Mouse (Mus musculus): ENCODE results near the gene Neto2.
"Not testable (repeated sequence)": the region's sequence is repeated elsewhere in the genome, so short reads cannot be mapped to it uniquely, and the experiment has no call there.

Gene Neto2

GRCm38 (mm10) chr8:85700751-85701351, at the start of gene Neto2:
Neto2 (minus strand) TSS chr8:85700924.
- peak; percentile 87 for DNase-seq

- no peak for DNase-seq
These were observed 44.3 kb upstream of the Neto2 start for GRCm38 (mm10) chr8:85745053-85745452.

GRCm38 (mm10) chr8:85730545-85730944, 29.8 kb upstream of the Neto2 start:
- no peak for DNase-seq

DNA sequence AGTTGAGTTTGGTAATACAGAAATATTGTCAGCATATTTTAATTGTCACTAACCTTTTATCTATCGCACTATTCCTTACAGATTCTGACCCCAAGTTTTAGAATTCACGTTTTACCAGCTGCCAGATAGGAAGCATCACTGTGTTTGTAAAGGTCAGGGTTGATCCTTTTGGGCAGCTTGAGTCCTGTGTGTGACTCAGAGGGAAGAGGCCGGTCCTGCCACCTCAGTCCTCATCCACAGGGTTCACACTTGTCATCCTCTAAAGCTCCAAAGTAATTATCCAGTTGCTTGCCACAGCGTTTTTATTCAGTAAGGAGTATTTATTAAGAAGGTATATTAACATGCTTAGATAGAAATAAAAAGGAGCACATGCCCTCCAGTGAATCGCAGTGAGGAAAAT, 16.5 kb upstream of the Neto2 start:
- DNase-seq, result no peak

- DNase-seq, result no peak
These were observed 16.0 kb upstream of the Neto2 start for GRCm38 (mm10) chr8:85716696-85717095.

- no peak for DNase-seq
These were observed 6.3 kb upstream of the Neto2 start for GRCm38 (mm10) chr8:85706988-85707387.

GRCm38 (mm10) chr8:85700101-85700750, 498 bp downstream of the Neto2 start:
- peak; percentile 78 for DNase-seq

DNA sequence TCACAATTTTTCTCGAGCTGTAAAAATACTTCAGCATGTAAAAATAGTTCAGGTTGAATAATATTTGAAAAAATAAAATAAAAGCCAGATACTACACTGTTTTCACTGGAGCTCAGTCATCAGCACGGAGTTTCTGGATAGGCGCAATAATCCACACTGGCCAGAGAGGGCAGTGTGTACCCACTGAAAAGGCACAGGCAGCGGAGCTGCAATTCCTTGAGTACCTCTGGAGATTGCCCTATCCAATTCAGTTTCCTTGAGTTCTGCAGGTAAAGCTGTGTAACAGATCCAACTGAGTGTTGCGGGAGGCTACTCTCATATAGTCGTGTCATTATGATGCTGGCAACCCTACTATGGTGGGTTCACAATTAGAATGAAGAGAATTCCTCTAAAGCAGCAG, 1.7 kb downstream of the Neto2 start:
- peak; percentile 74 for DNase-seq

GRCm38 (mm10) chr8:85665146-85665545, 35.6 kb downstream of the Neto2 start:
- DNase-seq, result peak; percentile 34

DNA sequence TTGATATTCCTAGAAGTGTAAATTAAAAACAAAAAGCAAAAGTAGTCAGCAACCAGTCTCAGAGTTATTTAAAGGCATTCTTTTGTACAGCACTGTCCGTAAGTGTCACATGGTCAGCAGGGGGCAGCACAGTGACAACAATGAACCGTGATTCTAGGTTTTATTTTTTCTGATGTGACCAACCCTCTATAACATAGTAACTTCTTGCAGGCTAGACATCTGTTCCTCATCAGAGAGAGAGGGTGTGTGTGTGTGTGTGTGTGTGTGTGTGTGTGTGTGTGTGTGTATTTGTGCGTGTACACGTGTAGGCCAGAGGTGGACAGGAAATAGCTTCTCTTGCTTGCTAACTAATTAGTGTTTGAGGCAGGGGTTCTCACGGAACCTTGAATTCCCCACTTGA, 38.7 kb downstream of the Neto2 start:
- DNase-seq, result peak; percentile 81

DNA sequence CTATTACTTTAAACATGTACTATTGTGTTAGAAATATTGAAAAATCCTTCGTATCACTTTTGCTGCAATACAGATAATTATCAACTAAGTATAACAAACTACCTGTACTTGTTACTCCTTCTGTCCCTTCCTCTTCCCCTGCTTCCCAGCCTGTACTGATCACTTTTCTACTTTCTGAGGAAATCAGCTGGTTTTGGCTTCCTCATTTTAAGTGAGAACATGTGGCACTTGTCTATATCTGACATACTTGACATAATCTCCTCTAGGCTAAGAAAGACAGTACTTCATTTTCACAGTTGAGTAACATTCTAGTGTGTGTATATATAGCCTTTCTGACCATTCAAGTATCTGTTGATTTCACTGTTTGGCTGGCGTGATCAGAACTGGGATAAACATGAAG, 49.5 kb downstream of the Neto2 start:
- DNase-seq, result no peak

DNA sequence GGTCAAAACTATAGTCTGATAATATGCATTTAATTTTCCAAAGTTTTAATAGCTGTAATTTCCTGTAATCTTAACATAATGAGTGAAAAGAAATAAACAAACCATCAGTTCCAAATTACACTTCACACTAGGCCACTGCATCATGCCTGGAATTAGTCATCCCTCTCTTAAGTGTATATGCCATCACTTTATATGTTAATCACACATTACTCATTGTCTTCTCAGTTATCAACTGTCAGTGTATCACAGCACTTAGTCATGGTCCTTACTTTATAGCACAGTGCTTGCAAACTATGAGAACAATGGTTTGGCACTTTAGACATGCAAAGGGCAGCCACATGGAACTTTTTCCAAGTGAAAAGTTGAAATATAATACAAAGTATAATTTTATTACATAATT, 52.2 kb downstream of the Neto2 start:
- no peak for DNase-seq

GRCm38 (mm10) chr8:85644921-85645665, 55.6 kb downstream of the Neto2 start:
- no peak for DNase-seq

DNA sequence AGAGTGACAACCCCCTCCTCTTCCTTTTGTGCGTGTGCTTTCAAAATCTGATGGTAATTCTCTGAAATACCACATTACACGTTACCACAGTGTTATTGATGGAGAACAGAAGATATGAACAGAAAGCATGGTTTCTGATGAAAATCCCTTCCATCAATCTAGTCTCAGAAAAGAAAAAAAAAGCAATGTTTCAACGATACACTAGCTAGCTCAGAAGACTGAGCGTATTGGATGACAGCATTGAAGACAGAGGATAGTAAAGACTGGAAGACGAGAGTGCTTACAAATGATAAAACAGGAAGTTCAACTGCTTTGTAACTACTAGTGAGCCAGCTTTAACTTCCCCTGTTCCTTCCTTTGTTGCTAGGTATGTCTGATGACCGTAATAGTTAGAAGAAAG, 76.3 kb downstream of the Neto2 start:
- no peak for DNase-seq

DNA sequence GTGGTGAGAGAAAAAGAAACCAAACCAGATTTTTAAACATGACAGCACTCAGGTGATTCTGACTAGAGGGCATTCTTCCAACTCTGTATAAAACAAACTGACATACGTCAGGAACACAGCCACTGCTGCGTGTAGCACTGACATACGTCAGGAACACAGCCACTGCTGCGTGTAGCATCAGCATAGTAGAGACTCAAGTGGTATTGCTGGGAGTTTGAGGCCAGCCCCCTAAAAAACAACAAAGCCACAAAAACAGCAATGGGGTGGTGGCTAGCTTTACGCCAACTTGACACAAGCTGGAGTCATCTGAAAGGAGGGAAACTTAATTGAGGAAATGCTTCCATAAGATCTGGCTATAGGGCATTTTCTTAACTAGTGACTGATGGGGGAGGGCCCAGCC, 77.5 kb downstream of the Neto2 start:
- no peak for DNase-seq

GRCm38 (mm10) chr8:85618789-85619188, 81.9 kb downstream of the Neto2 start:
- DNase-seq, result no peak

DNA sequence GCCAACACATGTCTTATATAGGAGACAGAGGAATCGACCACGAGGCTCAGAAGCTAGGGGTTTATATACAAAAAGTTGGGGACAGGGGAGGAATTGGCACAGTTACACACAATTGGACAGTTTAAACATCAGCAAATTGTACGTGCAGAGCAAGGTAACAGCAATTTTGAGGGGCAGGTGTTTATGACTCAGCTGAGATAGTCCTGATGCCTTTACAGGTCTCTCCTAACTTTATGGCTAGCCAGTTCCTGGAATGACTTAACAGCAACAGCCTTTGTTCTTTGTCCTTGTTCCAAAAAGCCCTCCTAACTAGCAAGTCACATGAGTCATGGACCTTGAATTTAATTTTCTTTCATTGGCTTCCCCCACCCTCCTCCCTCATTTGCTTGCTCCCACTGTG, 83.6 kb downstream of the Neto2 start:
- not testable (repeated sequence) for DNase-seq

DNA sequence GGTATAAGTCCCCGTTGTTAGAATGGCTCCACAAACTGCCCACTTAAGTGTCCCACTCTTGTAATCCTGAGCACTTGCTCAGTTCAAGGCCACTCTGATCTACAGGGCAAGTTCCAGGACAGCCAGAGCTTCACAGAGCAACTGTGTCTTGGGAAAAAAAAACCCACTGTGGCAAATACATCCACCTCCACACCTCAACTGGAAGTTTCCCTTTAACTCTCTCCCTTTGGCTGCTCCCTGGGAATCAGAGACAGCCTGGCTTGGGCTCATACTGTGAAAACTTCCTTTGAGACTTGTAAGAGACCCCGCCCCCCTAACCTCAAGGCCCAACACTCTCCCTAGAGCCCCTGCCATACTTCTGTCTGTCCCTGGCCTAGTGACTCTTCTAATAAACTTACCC, 91.9 kb downstream of the Neto2 start:
- DNase-seq, result no peak

DNA sequence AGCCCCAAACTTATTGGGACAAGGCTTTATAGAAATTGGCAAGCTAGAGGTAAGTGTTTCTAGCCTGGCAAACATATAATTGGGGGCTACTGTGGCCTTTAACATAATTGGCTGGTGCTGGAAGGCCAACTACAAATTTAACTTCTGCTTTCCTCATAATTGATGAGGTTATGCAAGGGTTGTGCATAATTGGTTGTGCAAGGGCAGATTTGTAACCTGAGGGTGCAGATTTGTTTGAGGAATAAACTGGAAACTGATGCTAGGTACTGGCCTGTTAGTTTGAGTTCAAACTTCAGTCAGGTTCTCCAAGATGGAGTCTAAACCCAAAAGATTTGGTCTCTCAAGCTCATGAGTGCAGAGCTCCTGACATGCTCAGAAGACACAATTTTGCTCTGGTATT, 92.9 kb downstream of the Neto2 start:
- no peak for DNase-seq

DNA sequence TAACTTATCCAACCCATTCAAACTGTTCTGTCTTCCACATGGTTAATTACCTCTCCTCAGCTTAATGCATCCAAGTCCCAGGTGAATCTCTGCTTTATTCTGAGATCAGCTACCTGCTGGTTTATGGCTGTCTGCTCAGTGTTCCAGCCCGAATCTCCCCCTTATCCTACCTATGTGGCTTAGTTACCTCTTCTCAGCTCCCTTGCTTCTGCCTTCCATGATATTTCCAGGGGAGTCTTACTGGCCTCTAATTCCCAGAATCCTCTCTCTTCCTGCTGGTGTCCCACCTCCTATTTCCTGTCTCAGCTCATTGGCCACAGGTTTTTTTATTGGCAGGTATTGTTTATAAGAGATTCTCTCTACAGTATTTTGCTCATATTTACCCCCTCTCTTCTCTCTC, 93.8 kb downstream of the Neto2 start:
- no peak for DNase-seq

DNA sequence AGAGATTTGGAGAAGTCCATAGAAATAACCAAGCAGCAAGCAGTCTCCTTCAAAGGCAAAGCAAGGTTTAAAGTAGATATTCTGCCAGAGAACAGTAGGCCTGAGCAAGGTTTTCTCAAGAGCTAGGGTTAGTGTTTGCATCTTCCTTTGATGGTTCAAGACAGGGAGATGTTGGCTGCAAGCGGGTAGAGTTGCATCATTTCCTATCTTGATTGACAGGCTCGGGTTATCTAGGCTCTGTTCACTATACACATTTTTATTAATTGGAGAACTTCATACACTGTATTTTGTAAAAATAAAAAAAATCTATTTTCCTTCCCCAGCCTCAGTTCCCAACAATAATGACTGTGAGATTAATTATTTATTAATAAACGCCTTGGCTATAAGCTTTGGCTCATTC, 94.2 kb downstream of the Neto2 start:
- no peak for DNase-seq

DNA sequence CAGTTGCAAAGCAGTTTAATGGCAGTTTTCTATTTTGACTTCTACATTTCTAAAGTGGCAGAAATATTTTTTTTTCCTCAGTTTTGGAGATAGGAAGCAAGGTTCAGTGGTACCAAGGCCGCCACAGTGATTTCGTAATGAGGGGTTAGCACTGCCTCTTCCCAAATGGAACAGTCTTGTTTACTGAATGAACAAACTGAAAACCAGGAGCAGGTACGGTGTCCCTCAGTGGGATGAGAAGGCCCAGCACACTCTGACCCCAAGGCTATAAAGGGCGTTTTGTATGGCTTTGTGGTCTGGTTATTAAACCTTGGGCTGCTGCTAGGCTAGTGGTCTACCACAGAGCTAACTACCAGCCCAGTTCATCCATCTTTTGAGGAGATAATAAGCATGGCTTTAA, 96.5 kb downstream of the Neto2 start:
- DNase-seq, result no peak

GRCm38 (mm10) chr8:85603203-85603895, 97.4 kb downstream of the Neto2 start:
- DNase-seq, result peak; percentile 78

- DNase-seq, result no peak
These were observed 98.0 kb downstream of the Neto2 start for GRCm38 (mm10) chr8:85602737-85603136.
